Comparison of ENCODE assay signal across 21 mouse cellular contexts in genomic region chr6:104563993-104564392, GRCm38 (mm10).
A peak's percentile ranks its signal among the peaks of the same experiment; 100 is the strongest.
DNase-seq lines count a peak whose midpoint lies in the region; ATAC-seq and TF ChIP-seq lines count a peak whose summit lies in the region.
"Had no signal": no experiment of that assay in that cellular context is flagged by ENCODE, and none has a peak within 500 bp of the region (broad histone marks: within the 10 kb centered on the region; RNA-seq: fewer than 3 reads in every experiment).

No protein-coding gene starts in this region.

- no peak overlapping the region for H3K4me2 ChIP-seq in lung, embryonic 14.5 days
- H3K4me2 ChIP-seq in lung, embryonic 15.5 days = no peak overlapping the region
- H3K4me2 ChIP-seq in lung, embryonic 16.5 days (ENCODE audit: low read depth, low read length) = no peak overlapping the region
- no peak overlapping the region for H3K4me2 ChIP-seq in lung, postnatal 0 days (replicated peaks; ENCODE audit: low read depth, low read length)

- TF ChIP-seq EP300 in lung, postnatal 0 days (IDR thresholded peaks at IDR 0.05) = no peak

- H3K27me3 ChIP-seq in lung, embryonic 14.5 days (ENCODE audit: insufficient read depth, low read length) = no peaks in the 10 kb centered on the region
- H3K27me3 ChIP-seq in lung, embryonic 15.5 days = no peaks in the 10 kb centered on the region
- H3K27me3 ChIP-seq in lung, embryonic 16.5 days (ENCODE audit: control insufficient read depth, insufficient read depth, low read depth, low read length) = no peaks in the 10 kb centered on the region
- H3K27me3 ChIP-seq in lung, postnatal 0 days (replicated peaks; ENCODE audit: insufficient read depth, low read length) = no peaks in the 10 kb centered on the region
- H3K27me3 ChIP-seq: CH12.LX, Patski had no signal

- H3K9me3 ChIP-seq in lung, embryonic 14.5 days (ENCODE audit: low read depth, low read length) = no peaks in the 10 kb centered on the region
- H3K9me3 ChIP-seq in lung, embryonic 15.5 days = no peaks in the 10 kb centered on the region
- H3K9me3 ChIP-seq in lung, embryonic 16.5 days (ENCODE audit: control insufficient read depth, low read length) = no peaks in the 10 kb centered on the region
- no peaks in the 10 kb centered on the region for H3K9me3 ChIP-seq in lung, postnatal 0 days (ENCODE audit: low read length)
- H3K9me3 ChIP-seq: G1E had no signal

- WGBS in lung, embryonic 14.5 days = 84% methylated on average over 1 of the region's 1 CpGs
- WGBS in lung, embryonic 15.5 days = 70% methylated on average over 1 of the region's 1 CpGs
- WGBS in lung, embryonic 16.5 days = 71% methylated on average over 1 of the region's 1 CpGs
- WGBS in lung, postnatal 0 days = 73% methylated on average over 1 of the region's 1 CpGs

- ATAC-seq in lung, embryonic 14.5 days (ENCODE audit: insufficient read depth) = no peak; the same call in 1 of the 2 replicates
- ATAC-seq in lung, embryonic 15.5 days (ENCODE audit: borderline replicate concordance, extremely low read depth, low FRiP score, low TSS enrichment) = peak; percentile 55; the same call in 1 of the 2 replicates
- peak; percentile 54; the same call in 1 of the 2 replicates for ATAC-seq in lung, embryonic 16.5 days (ENCODE audit: low read depth)
- no peak for ATAC-seq in lung, postnatal 0 days
- ATAC-seq: activated CD4-positive, CD25-positive, alpha-beta regulatory T cell, adult 4 months; CD4-positive, CD25-positive, alpha-beta regulatory T cell, adult 4 months; Patski had no signal

- H3K36me3 ChIP-seq in lung, embryonic 14.5 days (ENCODE audit: insufficient read depth) = no peaks in the 10 kb centered on the region
- H3K36me3 ChIP-seq in lung, embryonic 15.5 days = no peaks in the 10 kb centered on the region
- no peaks in the 10 kb centered on the region for H3K36me3 ChIP-seq in lung, embryonic 16.5 days (ENCODE audit: control insufficient read depth, insufficient read depth, low read length)
- no peaks in the 10 kb centered on the region for H3K36me3 ChIP-seq in lung, postnatal 0 days (ENCODE audit: insufficient read depth, low read length)
- H3K36me3 ChIP-seq: G1E had no signal

- no peak for TF ChIP-seq CTCF in lung, embryonic 14.5 days (IDR thresholded peaks at IDR 0.05; ENCODE audit: low read depth)
- no peak for TF ChIP-seq CTCF in lung, postnatal 0 days (IDR thresholded peaks at IDR 0.05)

- peak; percentile 5 for DNase-seq in lung, embryonic 14.5 days
- no peak for DNase-seq in lung, postnatal 14 days
- no peak for DNase-seq in lung, adult 18-20 months
- no peak for DNase-seq in lung, postnatal 0 days (ENCODE audit: low spot score)
- DNase-seq: adrenal gland, adult 2 months; adrenal gland, adult 8-10 months; adrenal gland, postnatal 10 days; adrenal gland, postnatal 14 days; adrenal gland, postnatal 25 days; adrenal gland, postnatal 36 days; B cell, adult 2 months; cerebellum, adult 11 months; cerebellum, adult 11-12 months; cerebellum, adult 18-20 months had no signal

- H3K4me3 ChIP-seq in lung, embryonic 14.5 days (ENCODE audit: low read depth, low read length) = no peak overlapping the region
- no peak overlapping the region for H3K4me3 ChIP-seq in lung, embryonic 15.5 days
- no peak overlapping the region for H3K4me3 ChIP-seq in lung, embryonic 16.5 days (ENCODE audit: low read length)
- no peak overlapping the region for H3K4me3 ChIP-seq in lung, postnatal 0 days (ENCODE audit: low read depth, low read length)

- no peak overlapping the region for H3K9ac ChIP-seq in lung, embryonic 14.5 days
- no peak overlapping the region for H3K9ac ChIP-seq in lung, embryonic 15.5 days
- H3K9ac ChIP-seq in lung, embryonic 16.5 days (ENCODE audit: low read length) = no peak overlapping the region
- H3K9ac ChIP-seq in lung, postnatal 0 days (replicated peaks; ENCODE audit: low read depth) = no peak overlapping the region

- no peak overlapping the region for H3K27ac ChIP-seq in lung, embryonic 14.5 days (ENCODE audit: low read depth)
- no peak overlapping the region for H3K27ac ChIP-seq in lung, embryonic 15.5 days
- H3K27ac ChIP-seq in lung, embryonic 16.5 days (ENCODE audit: low read length) = no peak overlapping the region
- no peak overlapping the region for H3K27ac ChIP-seq in lung, postnatal 0 days (ENCODE audit: low read length)

- H3K4me1 ChIP-seq in lung, embryonic 14.5 days (ENCODE audit: insufficient read depth) = no peaks in the 10 kb centered on the region
- no peaks in the 10 kb centered on the region for H3K4me1 ChIP-seq in lung, embryonic 15.5 days
- H3K4me1 ChIP-seq in lung, embryonic 16.5 days (replicated peaks; ENCODE audit: control insufficient read depth, insufficient read depth, low read length) = no peaks in the 10 kb centered on the region
- no peaks in the 10 kb centered on the region for H3K4me1 ChIP-seq in lung, postnatal 0 days (ENCODE audit: insufficient read depth, low read depth, low read length)

Comparison
In these comparisons a context has a peak if more than half of its experiments do, and no peak if none do; other contexts are left out.
1. ATAC-seq: peak in lung, embryonic 15.5 days (single experiment) and lung, embryonic 16.5 days (single experiment); none in lung, embryonic 14.5 days (single experiment) and lung, postnatal 0 days (single experiment).